Mouse (Mus musculus): ENCODE results near the gene Gm20517.

GRCm38 (mm10) chr17:47682836-47683235 is 71.4 kb downstream of the Gm20517 start:
- TF ChIP-seq MYOG (IDR thresholded peaks at IDR 0.05; ENCODE audit: control insufficient read depth, extremely low read depth, insufficient read length): no peak
- TF ChIP-seq CTCF (IDR thresholded peaks at IDR 0.05; ENCODE audit: control insufficient read depth, insufficient read depth, insufficient read length): no peak
- TF ChIP-seq USF1 (IDR thresholded peaks at IDR 0.05; ENCODE audit: low read depth): no peak

Data from C2C12 (cell line).